Mouse (Mus musculus): ENCODE measurements around the gene Pde1a.
"Not testable (repeated sequence)": the region's sequence is repeated elsewhere in the genome, so short reads cannot be mapped to it uniquely, and the experiment has no call there.

Gene Pde1a

DNA sequence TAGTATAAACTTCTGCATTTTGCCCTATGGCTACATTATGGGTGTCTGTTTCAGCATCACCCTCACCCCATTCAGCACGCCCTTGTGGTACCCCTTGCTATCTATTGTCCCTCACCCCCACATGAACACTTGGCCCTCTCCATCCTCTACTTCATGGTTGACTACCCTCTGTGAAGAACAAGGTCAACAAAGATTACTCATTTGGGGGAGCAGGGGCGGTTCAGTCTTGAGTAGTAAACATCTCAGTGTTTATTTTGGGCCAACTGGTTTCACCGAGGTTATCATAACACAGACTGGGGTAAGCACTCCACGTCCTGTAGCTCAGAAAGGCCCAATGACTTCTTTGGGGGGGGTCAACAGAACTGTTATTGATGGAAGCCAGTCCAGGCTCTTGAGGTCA lies 164.3 kb downstream of the Pde1a start:
- DNase-seq (ENCODE audit: low read depth, low spot score): no peak

DNA sequence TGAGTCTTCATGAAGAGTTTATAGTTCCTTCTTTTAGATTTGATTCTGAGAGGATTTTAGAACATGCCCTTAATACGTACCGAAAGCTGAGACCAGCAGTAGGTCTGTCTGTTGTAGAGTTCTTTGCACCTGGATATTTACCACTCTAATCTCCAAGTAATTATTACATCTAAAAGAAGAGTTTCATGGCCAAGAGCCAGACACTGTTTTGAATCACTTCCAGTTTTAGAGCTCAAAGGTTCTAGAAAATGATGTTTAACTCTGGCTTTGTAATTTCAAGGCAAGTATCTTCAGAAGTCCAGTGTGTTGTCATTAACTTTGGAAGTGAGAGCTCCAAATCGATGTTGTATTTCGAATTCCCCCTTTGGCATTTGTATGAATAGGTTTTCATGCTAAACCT lies 167.8 kb downstream of the Pde1a start:
- no peak for DNase-seq (ENCODE audit: low read depth, low spot score)

DNA sequence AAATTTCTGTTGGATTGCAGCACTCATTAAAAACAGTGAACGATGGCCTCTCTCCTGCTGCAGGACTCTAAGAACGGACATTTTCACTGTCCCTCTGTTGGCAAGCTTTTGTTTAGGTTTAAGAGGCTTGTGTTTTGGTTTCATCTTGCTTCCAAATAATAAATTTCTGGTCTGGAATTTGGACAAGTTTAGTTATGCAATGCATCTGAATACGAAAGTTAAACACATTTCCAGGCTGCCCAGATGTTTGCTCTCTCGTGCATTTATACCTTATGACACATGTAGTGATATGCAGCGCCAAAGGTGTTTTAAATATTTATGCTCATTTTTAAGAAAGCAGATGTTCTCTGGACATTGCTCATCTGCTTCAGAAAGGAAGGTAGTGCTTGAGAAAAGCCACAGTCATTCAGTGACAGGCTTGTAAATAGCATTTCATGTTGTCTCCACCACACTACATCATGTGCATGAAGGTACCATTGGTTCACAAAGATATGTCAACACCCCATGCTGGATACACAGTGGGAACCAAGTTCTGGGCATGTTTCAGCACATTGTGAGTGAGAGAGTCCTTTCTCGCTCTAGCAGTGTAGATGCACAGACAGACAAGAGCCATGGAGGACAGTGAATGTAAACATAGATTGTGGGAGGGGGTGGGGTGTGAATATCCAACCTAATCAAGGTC lies 171.5 kb downstream of the Pde1a start:
- no peak for DNase-seq (ENCODE audit: low read depth, low spot score)

DNA sequence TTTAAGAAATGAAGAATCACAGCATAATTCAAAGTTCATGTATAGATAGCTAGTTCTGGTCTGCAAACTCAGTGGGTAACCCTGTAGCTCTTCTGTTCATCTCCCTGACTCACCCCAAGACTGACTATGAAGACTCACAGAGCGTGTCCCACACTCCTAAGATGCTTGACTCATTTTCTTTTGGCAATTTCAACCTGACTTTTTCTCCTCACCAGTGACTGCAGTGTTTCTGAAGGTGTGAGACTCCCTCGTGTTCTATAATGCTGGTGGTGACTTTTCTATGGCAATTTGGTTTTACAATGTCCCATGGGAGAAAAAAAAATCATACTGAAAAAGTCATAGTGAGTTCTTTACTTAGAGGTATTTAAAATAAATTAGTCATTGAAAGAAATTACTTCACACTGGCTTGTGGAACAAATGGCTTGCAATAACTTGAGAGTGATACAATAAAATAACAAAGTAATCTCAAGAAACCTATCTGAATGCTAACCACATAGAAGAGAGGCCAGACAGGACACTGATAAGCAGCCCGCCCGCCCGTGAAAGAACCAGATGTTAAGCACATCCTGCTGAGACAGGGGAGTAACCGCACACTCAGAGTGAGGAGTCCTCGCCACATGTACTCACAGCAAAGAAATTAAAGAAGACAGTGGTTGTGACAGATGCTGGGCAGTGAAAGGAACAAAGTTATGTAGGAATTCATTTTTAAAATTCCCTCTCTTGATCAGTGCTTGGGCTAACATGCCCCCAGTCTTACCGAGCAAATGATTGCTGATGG lies 183.2 kb downstream of the Pde1a start:
- DNase-seq (ENCODE audit: low read depth, low spot score): no peak

DNA sequence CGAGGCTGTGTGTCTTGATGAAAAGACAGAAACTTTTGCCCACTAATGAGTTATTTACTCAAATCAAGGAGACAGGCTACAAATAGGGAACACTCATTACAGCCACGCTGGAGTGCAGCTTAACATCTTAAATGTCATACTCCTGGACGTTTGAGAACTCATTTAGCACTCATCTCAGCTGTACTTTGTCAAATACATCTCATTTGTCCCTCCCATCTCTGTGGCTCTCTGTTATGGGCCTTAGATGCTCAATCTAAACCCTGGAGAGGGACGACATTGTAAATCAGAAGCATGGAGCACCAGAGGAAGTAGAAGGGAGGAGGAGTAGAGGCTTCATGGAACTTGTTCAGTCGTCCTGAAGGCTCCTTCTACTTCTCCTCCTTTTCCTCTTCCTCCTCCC lies 194.6 kb downstream of the Pde1a start:
- no peak for DNase-seq (ENCODE audit: low read depth, low spot score)

DNA sequence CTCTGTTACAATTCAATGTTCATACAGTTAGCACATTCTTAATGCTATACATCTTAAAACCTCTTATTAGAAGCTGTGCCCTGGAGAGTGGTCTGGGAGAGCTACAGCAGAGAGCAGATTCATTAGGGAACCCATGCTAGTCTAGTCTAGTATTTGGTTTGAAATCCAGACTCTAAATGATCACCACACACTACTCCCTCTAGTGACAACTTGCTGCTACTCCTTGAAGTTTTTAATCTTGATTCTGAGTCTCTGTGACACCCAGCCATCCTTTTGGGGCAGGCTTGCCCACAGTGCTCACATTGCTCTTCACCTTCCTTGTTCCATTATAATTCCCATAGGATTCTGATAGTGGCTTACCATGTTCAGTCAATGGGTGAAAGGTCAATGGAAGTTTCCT lies 206.9 kb downstream of the Pde1a start:
- DNase-seq (ENCODE audit: low read depth, low spot score): peak; percentile 30

DNA sequence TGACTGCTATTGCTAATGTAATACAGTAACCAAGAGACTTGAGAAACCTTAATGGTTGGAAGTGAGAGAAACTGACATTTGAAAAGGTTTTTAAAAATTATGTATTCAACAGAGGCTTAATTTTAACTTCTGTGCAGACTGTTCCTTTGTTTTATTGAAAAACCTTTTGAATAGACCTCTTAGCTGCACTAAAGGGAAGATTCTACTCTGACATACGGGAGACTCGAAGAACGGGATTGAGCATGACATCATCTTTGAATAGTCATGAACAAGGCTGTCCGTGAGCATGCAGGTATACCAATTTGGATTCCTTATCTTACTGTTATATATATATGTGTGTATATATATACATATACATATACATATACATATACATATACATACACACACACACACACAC lies 207.9 kb downstream of the Pde1a start:
- no peak for DNase-seq (ENCODE audit: low read depth, low spot score)

DNA sequence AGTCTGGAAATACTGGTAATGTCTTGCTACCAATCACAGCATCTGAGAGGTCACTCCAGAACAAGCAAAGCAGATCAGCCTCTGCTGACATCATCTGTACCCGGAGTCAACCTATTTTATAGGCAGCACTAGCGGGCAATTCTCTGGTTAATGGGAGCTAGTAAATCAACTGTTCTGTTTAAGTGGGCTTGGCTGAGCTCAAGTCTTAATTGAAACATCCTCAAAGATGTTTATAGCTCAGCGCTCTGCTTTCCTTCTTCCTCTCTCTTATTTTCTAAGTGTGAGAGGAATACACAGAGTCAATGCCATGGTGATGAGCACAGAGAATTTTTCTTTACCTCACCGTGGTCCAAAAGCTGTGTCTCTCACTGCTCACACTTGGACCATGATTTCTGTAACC lies 208.8 kb downstream of the Pde1a start:
- no peak for DNase-seq (ENCODE audit: low read depth, low spot score)

DNA sequence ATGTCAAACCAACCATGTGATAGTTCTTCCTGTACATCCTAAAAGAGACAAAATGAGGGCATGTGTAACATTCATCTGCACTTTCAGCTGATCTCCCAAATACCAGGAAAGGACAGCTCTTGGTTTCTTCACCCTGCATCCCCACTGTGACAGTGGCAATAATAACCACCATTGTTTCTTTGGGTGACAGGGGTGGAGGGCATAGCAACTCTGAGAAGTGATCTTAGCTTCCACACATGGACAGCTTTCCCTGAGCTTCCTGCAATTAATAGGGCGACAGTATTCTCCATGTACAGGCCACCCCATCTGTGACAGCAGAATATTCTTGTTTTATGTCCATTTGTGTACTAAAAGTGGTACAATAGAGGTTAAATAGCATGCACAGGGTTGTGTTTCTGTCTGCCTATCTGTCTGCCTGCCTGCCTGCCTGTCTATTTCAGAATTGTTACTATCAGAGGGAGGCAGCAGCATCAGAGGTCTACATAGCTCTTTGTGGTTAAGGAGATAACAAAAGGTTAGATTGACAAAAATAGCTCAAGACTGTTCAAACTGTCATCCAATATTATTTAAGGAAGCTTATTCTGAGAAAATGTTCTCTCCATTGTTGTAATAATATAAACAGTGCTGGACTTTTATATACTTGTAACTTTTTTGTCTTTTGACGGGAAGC lies 227.3 kb downstream of the Pde1a start:
- no peak for DNase-seq (ENCODE audit: low read depth, low spot score)

DNA sequence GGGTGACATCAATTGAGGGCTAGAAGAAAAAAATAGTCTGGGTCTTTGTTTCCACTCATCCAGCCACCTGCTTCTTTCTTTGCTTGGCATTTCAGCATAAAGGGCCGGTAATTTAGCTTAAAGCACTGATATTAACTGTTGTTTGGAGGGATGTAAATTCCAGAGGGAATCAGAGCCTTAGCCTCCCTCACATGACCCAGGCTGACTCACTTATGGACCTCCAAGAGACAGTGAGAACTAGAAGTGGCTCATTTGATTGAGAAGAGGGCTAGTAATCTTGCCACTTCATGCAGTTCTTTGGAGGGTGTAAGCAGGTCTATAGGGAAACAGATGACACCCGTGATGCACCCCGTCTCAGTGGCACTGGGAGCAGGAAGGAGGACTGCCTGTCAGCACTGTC lies 230.7 kb downstream of the Pde1a start:
- DNase-seq (ENCODE audit: low read depth, low spot score): peak; percentile 35

DNA sequence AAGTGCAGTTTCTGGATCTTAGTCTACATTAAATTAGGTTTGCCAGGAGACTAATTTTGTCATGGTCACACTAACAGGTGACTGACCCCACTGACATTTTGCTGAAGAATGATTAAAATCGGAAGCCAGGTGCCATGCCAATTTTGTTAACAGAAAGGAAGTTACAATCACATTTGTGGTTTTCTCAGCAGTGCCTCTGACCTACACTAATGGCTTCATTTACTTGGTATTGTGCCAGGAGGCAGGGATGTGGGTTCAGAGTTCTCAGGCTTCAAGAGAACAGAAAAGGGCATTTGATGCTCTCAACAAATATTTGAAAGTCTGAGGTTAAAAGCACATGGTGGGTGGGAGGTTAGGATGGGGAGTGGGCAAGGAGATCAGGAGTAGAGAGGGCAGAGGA lies 236.4 kb downstream of the Pde1a start:
- DNase-seq (ENCODE audit: low read depth, low spot score): peak; percentile 34

DNA sequence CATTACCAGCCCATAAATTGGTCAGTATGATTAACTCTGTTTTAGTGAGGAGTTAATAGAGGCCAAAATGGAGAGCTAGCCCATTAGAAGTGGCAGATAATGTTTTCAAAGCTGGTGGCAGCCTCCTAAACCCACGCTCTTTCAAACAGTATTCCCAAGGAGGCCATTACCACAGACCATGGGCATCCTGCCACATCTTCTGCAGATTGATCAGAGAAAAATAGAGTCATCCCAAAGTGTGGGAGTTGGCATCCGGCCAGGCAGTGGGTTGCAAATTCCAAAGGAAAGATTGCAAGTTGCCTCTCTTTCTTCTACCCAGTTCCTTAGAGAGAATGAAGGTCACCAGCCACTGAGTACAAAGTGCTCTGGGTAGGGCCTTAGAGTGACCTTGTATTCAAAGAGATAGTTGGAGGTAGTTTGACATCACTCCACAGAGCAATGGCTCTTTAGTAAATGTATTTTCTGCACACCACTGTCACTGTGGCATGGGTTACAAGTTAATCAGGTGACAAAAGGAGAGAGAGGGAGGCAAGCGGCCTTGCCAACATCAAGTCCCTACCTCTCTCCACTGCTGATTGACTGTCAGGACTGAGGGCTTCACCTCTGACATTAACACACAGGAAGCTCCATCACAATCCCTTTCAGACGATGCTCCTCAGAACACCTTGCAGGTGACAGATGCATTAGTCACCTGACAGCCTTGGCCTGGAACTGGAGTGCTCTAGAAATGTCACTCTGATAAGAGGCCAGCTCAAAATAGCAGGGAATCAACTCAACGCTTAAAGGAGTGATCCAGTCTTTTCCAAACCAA lies 237.3 kb downstream of the Pde1a start:
- peak; percentile 75 for DNase-seq (ENCODE audit: low read depth, low spot score)

DNA sequence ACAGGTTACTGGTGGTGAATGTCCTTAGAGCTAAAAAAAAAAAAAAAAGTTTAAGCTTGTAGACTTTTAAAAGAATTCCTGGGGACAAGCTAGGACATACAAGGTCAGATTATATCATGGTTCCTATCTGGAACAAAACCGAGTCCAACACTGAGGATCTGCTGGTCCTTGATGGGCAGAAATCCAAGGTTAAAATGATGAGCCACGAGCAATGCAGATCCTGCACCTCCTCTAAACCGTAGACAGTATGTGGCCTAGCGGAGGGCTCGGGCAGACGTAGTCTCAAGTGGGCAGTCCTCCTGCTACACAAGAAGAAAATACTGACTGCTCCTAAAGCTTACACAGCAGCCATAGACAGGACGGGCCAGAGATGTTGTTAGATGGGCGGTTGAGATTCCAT lies 238.5 kb downstream of the Pde1a start:
- no peak for DNase-seq (ENCODE audit: low read depth, low spot score)

DNA sequence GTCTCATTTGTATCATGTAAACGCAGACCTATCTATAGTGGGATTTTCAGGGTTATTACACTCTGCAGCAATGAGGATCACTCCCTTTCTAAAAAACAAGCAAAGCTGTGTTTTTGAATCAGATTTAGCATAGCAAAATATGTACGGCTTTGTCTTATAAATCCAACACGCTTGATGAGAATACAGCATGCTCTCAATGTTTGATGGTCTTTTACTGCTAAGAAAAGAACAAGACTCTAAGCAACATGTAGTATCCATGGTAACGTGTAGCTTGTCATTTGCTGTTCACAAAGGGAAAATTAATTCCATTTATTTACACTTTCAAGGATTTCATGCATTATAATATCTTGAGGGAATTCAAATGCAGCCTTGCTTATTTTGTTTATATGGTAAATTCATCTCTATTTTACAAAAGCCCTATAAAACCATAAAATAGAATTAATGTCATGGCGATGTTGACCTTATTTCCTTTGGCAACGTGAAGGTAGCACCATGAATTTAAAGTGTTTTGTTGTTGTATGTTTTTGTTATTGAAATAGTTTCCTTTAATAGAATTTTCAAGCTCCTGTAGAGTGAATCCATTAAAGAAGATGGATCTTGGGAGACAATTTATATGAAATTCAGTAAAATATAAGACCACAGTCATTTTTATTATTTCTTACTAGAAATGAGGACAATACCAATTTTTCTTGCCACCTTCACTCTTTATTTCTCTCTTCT lies 245.5 kb downstream of the Pde1a start:
- no peak for DNase-seq (ENCODE audit: low read depth, low spot score)

DNA sequence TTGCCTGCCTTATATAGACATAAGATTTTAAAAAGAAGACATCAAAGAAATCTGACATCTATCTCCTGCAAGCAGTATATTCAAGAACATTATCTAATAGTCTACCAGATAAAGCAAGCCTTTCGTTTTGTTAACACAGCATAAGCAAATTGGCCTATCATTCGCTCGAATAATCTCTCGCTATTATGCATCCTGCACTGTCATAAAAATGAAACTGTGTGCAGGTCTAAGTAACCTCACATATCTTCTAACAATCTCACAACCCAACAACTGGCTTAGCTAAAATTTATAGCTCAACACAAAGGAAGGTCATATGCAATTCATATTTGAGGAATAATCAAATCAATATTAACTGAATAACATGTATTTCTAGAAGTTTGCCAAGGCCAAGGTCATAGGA lies 246.0 kb downstream of the Pde1a start:
- DNase-seq (ENCODE audit: low read depth, low spot score): no peak

DNA sequence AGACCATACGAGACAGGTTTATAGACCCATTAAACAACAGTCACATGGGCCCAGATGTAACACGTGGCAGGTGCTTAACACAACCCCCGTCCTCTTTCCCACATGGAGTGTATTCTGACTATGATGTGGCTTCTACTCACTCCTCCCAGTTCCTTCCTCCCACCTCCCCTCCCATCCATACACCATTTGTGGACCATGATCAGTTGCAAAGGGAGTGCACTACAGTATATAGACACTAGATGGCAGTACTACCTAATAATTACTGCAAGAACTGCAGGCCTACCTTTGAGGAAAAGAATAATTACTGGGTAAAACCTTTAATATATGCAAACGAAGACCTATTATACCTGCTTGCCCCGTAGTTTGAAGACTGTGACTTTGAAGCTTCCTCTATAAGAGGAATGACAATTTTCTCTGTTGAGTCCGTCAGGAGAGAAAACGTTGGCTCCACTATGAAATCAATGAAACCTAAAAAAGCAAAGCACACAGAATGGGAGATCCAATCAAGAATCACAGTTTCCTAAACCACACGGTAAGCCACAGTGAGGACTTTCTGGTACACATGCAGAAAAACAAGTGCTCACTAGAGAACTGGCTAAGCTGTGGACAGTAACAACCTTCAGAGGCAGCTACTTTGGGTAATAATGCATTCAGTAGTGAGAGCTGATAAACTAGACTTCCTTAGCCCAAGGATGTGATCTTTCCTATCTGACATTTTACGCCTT lies 263.8 kb downstream of the Pde1a start:
- peak; percentile 87 for DNase-seq (ENCODE audit: low read depth, low spot score)

DNA sequence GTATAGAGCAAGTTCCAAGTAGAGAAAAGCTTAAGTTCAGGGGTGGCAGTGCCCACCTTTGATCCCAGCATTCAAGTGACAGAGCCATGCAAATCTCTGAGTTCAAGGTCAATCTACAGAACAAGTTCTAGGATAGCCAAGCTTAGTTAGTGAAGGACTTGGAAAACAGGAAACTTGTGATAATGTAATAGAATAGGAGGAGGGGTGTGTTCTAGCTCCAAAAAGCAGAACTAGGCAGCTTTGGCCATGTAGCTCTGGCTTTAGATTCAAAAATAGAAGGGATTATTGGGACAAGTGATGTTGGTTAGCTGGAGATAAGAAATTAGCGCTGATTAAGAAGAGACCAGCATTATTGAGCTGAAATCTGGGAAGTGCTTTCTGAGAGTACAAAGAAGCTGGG lies 272.4 kb downstream of the Pde1a start:
- DNase-seq (ENCODE audit: low read depth, low spot score): no peak

DNA sequence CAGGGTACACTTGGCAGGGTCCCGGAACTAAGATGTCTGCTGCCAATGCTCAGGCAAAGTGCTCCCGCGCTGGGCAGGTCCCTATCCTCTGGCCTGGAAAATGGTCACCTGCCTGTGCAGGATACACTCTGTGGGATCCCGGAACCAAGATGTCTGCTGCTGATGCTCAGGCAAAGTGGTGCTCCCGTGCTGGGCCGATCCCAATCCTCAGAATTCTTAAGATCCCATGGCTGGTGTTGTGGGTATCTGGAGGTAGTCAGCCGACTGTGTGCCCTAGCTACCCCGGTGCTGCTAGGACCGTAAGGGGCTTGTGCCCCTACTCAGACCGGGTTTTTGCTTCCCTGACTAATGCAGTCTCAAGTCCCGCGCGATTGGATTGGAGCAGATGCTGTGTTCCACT lies 281.9 kb downstream of the Pde1a start:
- not testable (repeated sequence) for DNase-seq (ENCODE audit: low read depth, low spot score)

DNA sequence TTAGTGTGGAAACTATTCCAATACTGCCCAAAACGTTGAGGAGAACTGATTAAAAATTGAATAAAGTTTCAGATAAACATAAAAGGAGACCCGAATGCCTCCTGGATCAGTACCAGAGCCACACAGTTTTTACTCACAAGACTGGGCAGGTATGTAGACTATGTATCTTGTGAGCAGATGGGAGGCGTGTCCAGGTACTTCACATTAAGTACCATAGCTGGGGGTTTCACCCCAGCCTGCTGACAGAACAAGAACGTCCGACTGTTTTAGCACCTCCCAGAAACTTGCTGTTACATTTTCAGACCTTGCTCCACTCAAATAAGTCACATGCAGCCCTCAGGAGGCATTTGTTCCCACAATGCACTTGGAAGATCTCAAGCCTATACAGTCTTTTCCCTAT lies 289.7 kb downstream of the Pde1a start:
- DNase-seq (ENCODE audit: low read depth, low spot score): no peak

DNA sequence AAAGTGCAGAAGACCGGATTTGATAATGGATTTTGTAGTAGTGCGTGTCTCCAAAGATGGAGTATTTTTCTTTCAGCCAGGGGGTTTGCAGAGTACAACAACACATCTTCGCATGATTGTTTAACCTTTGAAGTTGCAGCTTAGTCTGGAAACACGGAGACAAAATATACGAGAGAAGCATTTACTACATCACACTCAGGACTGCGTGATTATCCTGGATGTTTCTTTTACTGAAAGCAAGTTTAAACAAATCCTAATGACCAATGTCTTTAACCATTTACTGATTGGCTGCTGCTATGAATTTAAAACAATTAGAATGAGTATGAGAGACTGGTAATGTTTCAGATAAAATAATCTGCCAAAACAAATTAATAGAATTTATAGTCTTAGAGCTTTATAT lies 290.2 kb downstream of the Pde1a start:
- DNase-seq (ENCODE audit: low read depth, low spot score): no peak

DNA sequence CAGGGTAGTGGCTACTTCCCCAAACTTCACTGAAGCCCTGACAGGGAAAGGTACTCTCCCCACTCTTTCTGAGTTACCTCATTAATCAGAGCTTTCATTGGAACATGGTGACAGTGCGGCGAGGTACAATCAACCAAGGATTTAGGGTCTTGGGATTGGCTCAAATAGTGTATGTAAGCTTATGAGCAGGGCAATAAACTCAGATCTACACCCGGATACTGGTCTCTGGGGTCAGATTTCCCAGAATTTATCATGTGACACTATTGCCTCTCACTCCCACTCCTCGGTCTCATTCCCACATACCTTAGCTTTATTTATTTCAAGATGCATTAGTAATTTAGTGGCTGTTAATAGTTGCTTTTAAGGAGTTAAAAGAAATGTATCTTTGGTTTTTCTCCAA lies 303.4 kb downstream of the Pde1a start:
- DNase-seq (ENCODE audit: low read depth, low spot score): no peak
